Mouse (Mus musculus) MEL (cell line): ENCODE data around the gene Hdac7. TPM values are rescaled to one million over a fixed set of nuclear protein-coding genes. Genes with fewer than 3 reads are reported as not detected.

Experiments used
- DNase-seq: peaks from one replicate; pipeline ENCODE4 v3.0.0; 2011; ENCODE audit warnings: low read depth, low spot score
- H3K27ac ChIP-seq: 2 replicates; pipeline ENCODE4 v1.5.1; 2012; ENCODE audit warnings: low read depth, mild to moderate bottlenecking, control low read depth, low read length, moderate library complexity; ENCODE audit not compliant: control insufficient read depth
- H3K27me3 ChIP-seq, 2 experiments: fragments of 150-350 bp in 1 of 2; sonication (generic) in 1 of 2; 2 replicates each; pipeline ENCODE4 v1.6.1; 2012; ENCODE audit warnings: low read length in 2 of 2, mild to moderate bottlenecking in 2 of 2, improper control_type of control experiment in 1 of 2, moderate library complexity in 1 of 2; ENCODE audit not compliant: insufficient read depth in 2 of 2, control insufficient read depth in 1 of 2
- H3K36me3 ChIP-seq, 2 experiments: 2 replicates each; pipeline ENCODE4 v1.6.1; 2012 to 2014; ENCODE audit warnings: low read length in 2 of 2, improper control_type of control experiment in 1 of 2, inconsistent platforms in 1 of 2, mild to moderate bottlenecking in 1 of 2; ENCODE audit not compliant: insufficient read depth in 2 of 2, control insufficient read depth in 1 of 2
- H3K4me1 ChIP-seq, 2 experiments: fragments of 150-350 bp in 1 of 2; sonication (generic) in 1 of 2; 2 replicates each; pipeline ENCODE4 v1.6.1; 2012; ENCODE audit warnings: low read length in 2 of 2, improper control_type of control experiment in 1 of 2, mild to moderate bottlenecking in 1 of 2; ENCODE audit not compliant: insufficient read depth in 2 of 2, control insufficient read depth in 1 of 2
- H3K4me3 ChIP-seq, 2 experiments: fragments of 150-350 bp in 1 of 2; sonication (generic) in 1 of 2; 2 replicates each; pipeline ENCODE4 v1.5.1; 2012; ENCODE audit warnings: low read depth in 2 of 2, low read length in 2 of 2, mild to moderate bottlenecking in 2 of 2, moderate library complexity in 2 of 2, control low read depth in 1 of 2, improper control_type of control experiment in 1 of 2; ENCODE audit not compliant: control insufficient read depth in 1 of 2, insufficient read depth in 1 of 2
- H3K79me2 ChIP-seq: 2 replicates; pipeline ENCODE4 v1.6.1; 2012; ENCODE audit warnings: mild to moderate bottlenecking, low read length, moderate library complexity; ENCODE audit not compliant: control insufficient read depth, poor library complexity, insufficient read depth
- H3K9ac ChIP-seq: 2 replicates; pipeline ENCODE4 v1.6.1; 2012; ENCODE audit warnings: low read depth, mild to moderate bottlenecking, control low read depth, low read length, moderate library complexity; ENCODE audit not compliant: control insufficient read depth, poor library complexity, severe bottlenecking
- H3K9me3 ChIP-seq: fragments of 150-350 bp; sonication (generic); replicated peaks from 2 replicates; pipeline ENCODE4 v1.6.1; 2012; ENCODE audit warnings: mild to moderate bottlenecking, low read length, improper control_type of control experiment, moderate library complexity; ENCODE audit not compliant: insufficient read depth
- BHLHE40 ChIP-seq: IDR thresholded peaks from 2 replicates; pipeline ENCODE4 v1.6.1; 2012; ENCODE audit warnings: low read depth, mild to moderate bottlenecking, inconsistent platforms, low read length, improper control_type of control experiment, borderline replicate concordance
- CHD1 ChIP-seq: IDR thresholded peaks from 2 replicates; pipeline ENCODE4 v1.6.1; 2012; ENCODE audit warnings: low read depth, mild to moderate bottlenecking, inconsistent platforms, low read length, improper control_type of control experiment
- CHD2 ChIP-seq: IDR thresholded peaks from 2 replicates; pipeline ENCODE4 v1.6.1; 2011; ENCODE audit warnings: low read length, improper control_type of control experiment
- E2F4 ChIP-seq: IDR thresholded peaks from 2 replicates; pipeline ENCODE4 v1.6.1; 2011; ENCODE audit warnings: low read depth, low read length, improper control_type of control experiment, borderline replicate concordance
- ELF1 ChIP-seq: IDR thresholded peaks from 2 replicates; pipeline ENCODE4 v1.6.1; 2014; ENCODE audit warnings: low read depth, mild to moderate bottlenecking, inconsistent platforms, low read length, improper control_type of control experiment, moderate library complexity
- EP300 ChIP-seq, 2 experiments: IDR thresholded peaks; 2 replicates each; pipeline ENCODE4 v1.6.1; 2011; ENCODE audit warnings: improper control_type of control experiment in 2 of 2, low read length in 2 of 2, low read depth in 1 of 2, mild to moderate bottlenecking in 1 of 2
- ETS1 ChIP-seq: IDR thresholded peaks from 2 replicates; pipeline ENCODE4 v1.6.1; 2012; ENCODE audit warnings: low read depth, mild to moderate bottlenecking, inconsistent platforms, low read length, improper control_type of control experiment, moderate library complexity
- GATA1 ChIP-seq: IDR thresholded peaks from 2 replicates; pipeline ENCODE4 v1.6.1; 2011; ENCODE audit warnings: low read depth, low read length, improper control_type of control experiment
- HCFC1 ChIP-seq: IDR thresholded peaks from 2 replicates; pipeline ENCODE4 v1.6.1; 2012; ENCODE audit warnings: low read depth, mild to moderate bottlenecking, inconsistent platforms, low read length, improper control_type of control experiment, moderate library complexity
- JUND ChIP-seq: IDR thresholded peaks from 2 replicates; pipeline ENCODE4 v1.6.1; 2011; ENCODE audit warnings: low read depth, mild to moderate bottlenecking, improper control_type of control experiment, low read length
- KAT2A ChIP-seq: conservative IDR thresholded peaks from 2 replicates; pipeline ENCODE4 v1.6.1; 2012; ENCODE audit warnings: low read depth, low read length, improper control_type of control experiment, inconsistent platforms
- MAFK ChIP-seq: IDR thresholded peaks from 2 replicates; pipeline ENCODE4 v1.6.1; 2011; ENCODE audit warnings: low read depth, mild to moderate bottlenecking, low read length, improper control_type of control experiment, borderline replicate concordance
- MAX ChIP-seq: IDR thresholded peaks from 2 replicates; pipeline ENCODE4 v1.6.1; 2011; ENCODE audit warnings: low read length, improper control_type of control experiment
- MAZ ChIP-seq: IDR thresholded peaks from 2 replicates; pipeline ENCODE4 v1.6.1; 2012; ENCODE audit warnings: low read depth, mild to moderate bottlenecking, inconsistent platforms, low read length, improper control_type of control experiment
- MEF2A ChIP-seq: IDR thresholded peaks from 2 replicates; pipeline ENCODE4 v1.6.1; 2014; ENCODE audit warnings: low read depth, mild to moderate bottlenecking, inconsistent platforms, low read length, improper control_type of control experiment; ENCODE audit not compliant: poor library complexity, insufficient replicate concordance, severe bottlenecking; ENCODE audit errors: extremely low read depth
- MXI1 ChIP-seq: IDR thresholded peaks from 2 replicates; pipeline ENCODE4 v1.6.1; 2011; ENCODE audit warnings: mild to moderate bottlenecking, low read depth, low read length, improper control_type of control experiment
- MYB ChIP-seq: IDR thresholded peaks from 2 replicates; pipeline ENCODE4 v1.6.1; 2011; ENCODE audit warnings: mild to moderate bottlenecking, low read depth, low read length, improper control_type of control experiment
- MYC ChIP-seq: IDR thresholded peaks from 2 replicates; pipeline ENCODE4 v1.6.1; 2011; ENCODE audit warnings: low read depth, mild to moderate bottlenecking, low read length, improper control_type of control experiment, moderate library complexity
- NELFE ChIP-seq: IDR thresholded peaks from 2 replicates; pipeline ENCODE4 v1.6.1; 2011; ENCODE audit warnings: low read depth, low read length, improper control_type of control experiment
- NRF1 ChIP-seq: IDR thresholded peaks from 2 replicates; pipeline ENCODE4 v1.6.1; 2014; ENCODE audit warnings: low read depth, mild to moderate bottlenecking, inconsistent platforms, low read length, improper control_type of control experiment, moderate library complexity; ENCODE audit not compliant: poor library complexity, insufficient read depth, severe bottlenecking
- POLR2A ChIP-seq, 2 experiments: IDR thresholded peaks; 2 replicates each; pipeline ENCODE4 v1.6.1; 2011 to 2012; ENCODE audit warnings: low read length in 2 of 2, mild to moderate bottlenecking in 2 of 2, control low read depth in 1 of 2, improper control_type of control experiment in 1 of 2, low read depth in 1 of 2, moderate library complexity in 1 of 2; ENCODE audit not compliant: control insufficient read depth in 1 of 2, insufficient read depth in 1 of 2, poor library complexity in 1 of 2
- POLR2AphosphoS2 ChIP-seq: IDR thresholded peaks from 2 replicates; pipeline ENCODE4 v1.6.1; 2011; ENCODE audit warnings: low read length, improper control_type of control experiment
- POLR2AphosphoS5 ChIP-seq: IDR thresholded peaks from 2 replicates; pipeline ENCODE4 v1.6.1; 2012; ENCODE audit warnings: low read depth, borderline replicate concordance, mild to moderate bottlenecking, inconsistent platforms, low read length, moderate library complexity, mixed read lengths
- RAD21 ChIP-seq: IDR thresholded peaks from 2 replicates; pipeline ENCODE4 v1.6.1; 2011; ENCODE audit warnings: mild to moderate bottlenecking, low read depth, low read length, improper control_type of control experiment
- RCOR1 ChIP-seq: IDR thresholded peaks from 2 replicates; pipeline ENCODE4 v1.6.1; 2012; ENCODE audit warnings: low read depth, mild to moderate bottlenecking, inconsistent platforms, low read length, improper control_type of control experiment
- SIN3A ChIP-seq: IDR thresholded peaks from 2 replicates; pipeline ENCODE4 v1.6.1; 2012; ENCODE audit warnings: low read length, improper control_type of control experiment, inconsistent platforms
- SMC3 ChIP-seq: IDR thresholded peaks from 2 replicates; pipeline ENCODE4 v1.6.1; 2011; ENCODE audit warnings: low read depth, low read length, improper control_type of control experiment
- TAL1 ChIP-seq: IDR thresholded peaks from 2 replicates; pipeline ENCODE4 v1.6.1; 2012; ENCODE audit warnings: mild to moderate bottlenecking, inconsistent platforms, low read length, moderate library complexity, mixed read lengths
- TBP ChIP-seq: IDR thresholded peaks from 2 replicates; pipeline ENCODE4 v1.8.0; 2011; ENCODE audit warnings: low read depth, low read length, improper control_type of control experiment
- TCF12 ChIP-seq: IDR thresholded peaks from 2 replicates; pipeline ENCODE4 v1.6.1; 2014; ENCODE audit warnings: low read depth, mild to moderate bottlenecking, inconsistent platforms, low read length, improper control_type of control experiment, moderate library complexity
- UBTF ChIP-seq: IDR thresholded peaks from 2 replicates; pipeline ENCODE4 v1.6.1; 2012; ENCODE audit warnings: low read depth, mild to moderate bottlenecking, inconsistent platforms, low read length, improper control_type of control experiment, moderate library complexity, borderline replicate concordance; ENCODE audit not compliant: insufficient read depth
- USF1 ChIP-seq: IDR thresholded peaks from 2 replicates; pipeline ENCODE4 v1.6.1; 2014; ENCODE audit warnings: low read depth, mild to moderate bottlenecking, inconsistent platforms, low read length, improper control_type of control experiment, moderate library complexity
- USF2 ChIP-seq, 2 experiments: IDR thresholded peaks; 2 replicates each; pipeline ENCODE4 v1.6.1; 2011 to 2012; ENCODE audit warnings: improper control_type of control experiment in 2 of 2, low read length in 2 of 2, borderline replicate concordance in 1 of 2, inconsistent platforms in 1 of 2, low read depth in 1 of 2, mild to moderate bottlenecking in 1 of 2; ENCODE audit not compliant: insufficient read depth in 1 of 2
- ZC3H11A ChIP-seq: IDR thresholded peaks from 2 replicates; pipeline ENCODE4 v1.6.1; 2012; ENCODE audit warnings: low read depth, mild to moderate bottlenecking, inconsistent platforms, low read length, improper control_type of control experiment
- ZKSCAN1 ChIP-seq: IDR thresholded peaks from 2 replicates; pipeline ENCODE4 v1.6.1; 2012; ENCODE audit warnings: low read depth, mild to moderate bottlenecking, inconsistent platforms, low read length, improper control_type of control experiment, moderate library complexity
- ZMIZ1 ChIP-seq: IDR thresholded peaks from 2 replicates; pipeline ENCODE4 v1.6.1; 2012; ENCODE audit warnings: low read depth, mild to moderate bottlenecking, inconsistent platforms, low read length, improper control_type of control experiment, moderate library complexity
- ZNF384 ChIP-seq: IDR thresholded peaks from 2 replicates; pipeline ENCODE4 v1.6.1; 2012; ENCODE audit warnings: low read depth, mild to moderate bottlenecking, inconsistent platforms, low read length, improper control_type of control experiment
- polyA plus RNA-seq, 2 experiments: library from polyadenylated mRNA; stranded (reverse) in 1 of 2; unstranded in 1 of 2; fragments of >175 nt in 1 of 2; fragments of >200 nt in 1 of 2; gene quantifications; 2 replicates each; pipeline versions ENCODE4 v1.2.1 to v1.2.4; 2012; ENCODE audit warnings: low replicate concordance in 2 of 2, low read depth in 1 of 2; ENCODE audit not compliant: insufficient read length in 2 of 2, insufficient read depth in 1 of 2, missing spikeins in 1 of 2
- total RNA-seq: library from RNA; depleted of rRNA; stranded (reverse); fragments of 300-350 nt; gene quantifications from 2 replicates; pipeline ENCODE4 v1.2.3, GENCODE M21; 2012

The Hdac7 gene
- total and polyA plus RNA-seq, 3 experiments: 100 to 389 TPM; not detected in 1

DNA sequence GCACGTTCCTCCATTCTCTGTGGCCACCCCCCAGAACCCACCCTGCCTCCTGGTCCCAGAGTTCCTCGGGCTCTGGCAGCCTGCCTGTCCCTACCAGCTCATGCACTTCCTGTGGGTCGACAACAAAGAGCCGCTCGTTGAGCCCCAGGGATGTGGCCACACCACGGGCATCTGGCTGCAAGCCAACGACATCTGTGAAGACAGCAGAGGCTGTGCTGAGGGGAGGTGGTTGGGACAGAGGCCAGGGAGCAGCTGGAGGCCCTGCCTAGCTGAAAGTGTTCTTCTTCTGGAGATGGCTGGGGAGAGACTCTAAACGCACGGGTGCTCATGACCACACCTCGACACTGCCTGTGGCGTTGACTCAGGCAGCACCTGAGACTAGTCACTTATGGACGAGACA, 93.6 kb downstream of the Hdac7 start:
- Histone ChIP-seq H3K27ac (no peak overlapping the region), H3K4me3 (no peak overlapping the region), H3K4me1 (peaks cover 9 to 49% of the 10 kb centered on the region in 2 experiments), H3K9ac (peak overlapping the region; percentile 17), H3K27me3 (no peaks in the 10 kb centered on the region; a peak in 1 of 4 replicates), H3K79me2 (no peaks in the 10 kb centered on the region), H3K9me3 (no peaks in the 10 kb centered on the region), H3K36me3 (peaks cover 0 to 29% of the 10 kb centered on the region in 2 experiments; a peak in 2 of 4 replicates)
- peak; percentile 25; the same call in 1 of the 2 replicates for TF ChIP-seq BHLHE40
- TF ChIP-seq MAFK: no peak
- TF ChIP-seq NELFE: no peak
- TF ChIP-seq UBTF: no peak
- peak; percentile 49 for TF ChIP-seq HCFC1
- no peak for TF ChIP-seq MYB
- no peak for TF ChIP-seq JUND
- no peak for TF ChIP-seq SMC3
- TF ChIP-seq E2F4: no peak
- no peak for TF ChIP-seq POLR2AphosphoS2
- no peak for TF ChIP-seq ZNF384
- TF ChIP-seq KAT2A: no peak
- no peak for TF ChIP-seq RCOR1
- TF ChIP-seq TAL1: no peak
- TF ChIP-seq TCF12: peak; percentile 79; the same call in 1 of the 2 replicates
- no peak for TF ChIP-seq MXI1
- TF ChIP-seq ETS1: peak; percentile 91
- TF ChIP-seq CHD2: no peak
- TF ChIP-seq USF1: no peak
- peak; percentile 62 to 71 for TF ChIP-seq EP300 (IDR thresholded peaks at IDR 0.05; ENCODE audit: low read depth in 1 of 2, low read length in 2 of 2)
- TF ChIP-seq ELF1: peak; percentile 56; the same call in 1 of the 2 replicates
- no peak for TF ChIP-seq POLR2AphosphoS5
- peak; percentile 74; the same call in 1 of the 2 replicates for TF ChIP-seq MAZ
- no peak for TF ChIP-seq ZMIZ1
- no peak for TF ChIP-seq CHD1
- TF ChIP-seq MAX: peak; percentile 76
- no peak for TF ChIP-seq NRF1
- TF ChIP-seq MYC: no peak
- no peak for TF ChIP-seq USF2 (IDR thresholded peaks at IDR 0.05; ENCODE audit: borderline replicate concordance in 1 of 2, insufficient read depth in 1 of 2, low read depth in 1 of 2, low read length in 2 of 2)
- no peak for TF ChIP-seq MEF2A
- TF ChIP-seq GATA1: no peak
- no peak for TF ChIP-seq RAD21
- no peak for TF ChIP-seq ZC3H11A
- TF ChIP-seq POLR2A (IDR thresholded peaks at IDR 0.05; ENCODE audit: control insufficient read depth in 1 of 2, insufficient read depth in 1 of 2, low read depth in 1 of 2, low read length in 2 of 2, poor library complexity in 1 of 2): no peak
- no peak for TF ChIP-seq TBP
- no peak for TF ChIP-seq ZKSCAN1
- TF ChIP-seq SIN3A: peak; percentile 74
- peak; percentile 85 for DNase-seq
